Mouse (Mus musculus): ENCODE results near the gene Pgf. TPM values are rescaled to one million over a fixed set of nuclear protein-coding genes. Genes with fewer than 3 reads are reported as not detected.

The Pgf gene
- polyA plus RNA-seq, 1 experiment from 2014 or later: 0.41 TPM

GRCm38 (mm10) chr12:85202191-85202590, 24.6 kb upstream of the Pgf start:
- no peaks in the 10 kb centered on the region for H3K27me3 ChIP-seq
- CTCF ChIA-PET: interaction anchor here (0.6 to 0.9 kb wide), 2 partner anchors 13 to 32 kb away, joined by 3 to 4 read pairs; no protein-coding TSS in a partner anchor
- ATAC-seq (no peak), DNase-seq (ENCODE audit: low read depth, low spot score) (no peak)
- TF ChIP-seq CTCF (IDR thresholded peaks at IDR 0.05): no peak
- in situ Hi-C loops (cut with MboI; ENCODE audit: low pct_unique_long_range_greater_than_20kb): no loop called here
- POLR2A ChIA-PET: interaction anchor here (1.8 kb wide), 1 partner anchor 18 kb away, joined by 6 read pairs; the partner anchor contains the start of gene Eif2b2

DNA sequence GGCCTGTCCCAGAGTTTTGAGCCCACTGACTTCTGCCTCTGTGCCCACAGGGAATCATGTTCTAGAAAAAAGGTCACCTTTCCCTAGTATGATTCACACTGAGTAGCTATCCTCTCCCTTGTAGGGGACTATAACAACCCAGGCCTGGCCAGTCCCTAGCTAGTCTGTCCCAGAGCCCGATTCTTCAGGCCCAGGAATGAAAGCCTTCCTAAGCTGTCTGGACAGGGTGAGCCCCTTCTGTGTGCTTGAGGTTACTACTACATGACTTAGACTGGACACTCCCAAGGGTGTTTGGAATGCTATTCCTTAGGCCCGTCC, 24.2 kb upstream of the Pgf start:
- TF ChIP-seq CTCF (IDR thresholded peaks at IDR 0.05): no peak
- CTCF ChIA-PET: interaction anchor here (0.6 to 0.9 kb wide), 2 partner anchors 13 to 32 kb away, joined by 3 to 4 read pairs; no protein-coding TSS in a partner anchor
- DNase-seq (ENCODE audit: low read depth, low spot score): no peak
- peak; percentile 51 for ATAC-seq
- in situ Hi-C loops (cut with MboI; ENCODE audit: low pct_unique_long_range_greater_than_20kb): no loop called here
- POLR2A ChIA-PET: interaction anchor here (1.8 kb wide), 1 partner anchor 18 kb away, joined by 6 read pairs; the partner anchor contains the start of gene Eif2b2
- H3K27me3 ChIP-seq: no peaks in the 10 kb centered on the region

GRCm38 (mm10) chr12:85200929-85201829, 23.6 kb upstream of the Pgf start:
- no peaks in the 10 kb centered on the region for H3K27me3 ChIP-seq
- no peak for ATAC-seq
- in situ Hi-C loops (cut with MboI; ENCODE audit: low pct_unique_long_range_greater_than_20kb): no loop called here
- CTCF ChIA-PET: interaction anchor here (0.9 kb wide), 1 partner anchor 14 kb away, joined by 4 read pairs; no protein-coding TSS in a partner anchor
- no peak for TF ChIP-seq CTCF (IDR thresholded peaks at IDR 0.05)
- DNase-seq (ENCODE audit: low read depth, low spot score): no peak
- POLR2A ChIA-PET: interaction anchor here (1.8 kb wide), 1 partner anchor 19 kb away, joined by 6 read pairs; the partner anchor contains the start of gene Eif2b2

- DNase-seq (ENCODE audit: low read depth, low spot score): no peak
- in situ Hi-C loops (cut with MboI; ENCODE audit: low pct_unique_long_range_greater_than_20kb): loop anchor here (25.0 kb wide), 1 partner anchor 287 kb away; no protein-coding TSS in a partner anchor
- H3K27me3 ChIP-seq: no peaks in the 10 kb centered on the region
- CTCF ChIA-PET: no interaction called here
- POLR2A ChIA-PET: no interaction called here
- no peak for ATAC-seq
- TF ChIP-seq CTCF (IDR thresholded peaks at IDR 0.05): no peak
Observed at GRCm38 (mm10) chr12:85199954-85200353, 22.4 kb upstream of the Pgf start.

GRCm38 (mm10) chr12:85197936-85198335, 20.3 kb upstream of the Pgf start:
- no peak for DNase-seq (ENCODE audit: low read depth, low spot score)
- no peaks in the 10 kb centered on the region for H3K27me3 ChIP-seq
- CTCF ChIA-PET: no interaction called here
- ATAC-seq: no peak
- in situ Hi-C loops (cut with MboI; ENCODE audit: low pct_unique_long_range_greater_than_20kb): loop anchor here (25.0 kb wide), 1 partner anchor 289 kb away; no protein-coding TSS in a partner anchor
- no peak for TF ChIP-seq CTCF (IDR thresholded peaks at IDR 0.05)
- POLR2A ChIA-PET: no interaction called here

DNA sequence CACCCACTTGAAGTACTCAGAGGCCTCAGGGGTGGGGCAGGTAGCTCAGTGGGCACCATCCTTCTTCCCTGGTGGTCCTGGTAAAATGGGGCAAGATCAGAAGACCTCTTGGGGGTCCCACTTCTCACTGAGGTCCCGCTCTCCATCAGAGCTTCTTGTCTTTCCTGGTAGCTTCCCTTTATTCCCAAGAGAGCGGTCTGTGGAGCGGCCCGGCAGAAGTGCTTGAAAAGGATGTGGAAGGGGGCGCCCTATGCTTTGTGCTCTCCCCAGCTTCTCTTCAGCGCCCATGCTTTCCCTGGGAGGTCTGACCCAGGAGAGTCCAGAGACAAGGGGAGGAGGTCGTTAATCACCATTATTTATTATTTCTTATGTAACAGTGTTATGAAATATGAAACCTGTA, 19.8 kb upstream of the Pgf start:
- ATAC-seq (no peak), DNase-seq (ENCODE audit: low read depth, low spot score) (no peak)
- in situ Hi-C loops (cut with MboI; ENCODE audit: low pct_unique_long_range_greater_than_20kb): loop anchor here (25.0 kb wide), 1 partner anchor 290 kb away; no protein-coding TSS in a partner anchor
- POLR2A ChIA-PET: no interaction called here
- TF ChIP-seq CTCF (IDR thresholded peaks at IDR 0.05): no peak
- no peaks in the 10 kb centered on the region for H3K27me3 ChIP-seq
- CTCF ChIA-PET: no interaction called here

GRCm38 (mm10) chr12:85196191-85196590, 18.6 kb upstream of the Pgf start:
- DNase-seq (ENCODE audit: low read depth, low spot score) (no peak), ATAC-seq (no peak)
- H3K27me3 ChIP-seq: no peaks in the 10 kb centered on the region
- ChIA-PET POLR2A (interaction anchor here (0.7 kb wide), 1 partner anchor 14 kb away, joined by 3 read pairs; no protein-coding TSS in a partner anchor), CTCF (no interaction called here)
- in situ Hi-C loops (cut with MboI; ENCODE audit: low pct_unique_long_range_greater_than_20kb): loop anchor here (25.0 kb wide), 1 partner anchor 291 kb away; no protein-coding TSS in a partner anchor
- no peak for TF ChIP-seq CTCF (IDR thresholded peaks at IDR 0.05)

- no peak for DNase-seq (ENCODE audit: low read depth, low spot score)
- ChIA-PET CTCF (interaction anchor here (1.5 kb wide), 1 partner anchor 534 kb away, joined by 3 read pairs; no protein-coding TSS in a partner anchor), POLR2A (interaction anchor here (0.9 to 1.5 kb wide), 2 partner anchors 9 to 25 kb away, joined by 3 to 4 read pairs; partner anchors contain the start of gene Eif2b2)
- no peaks in the 10 kb centered on the region for H3K27me3 ChIP-seq
- ATAC-seq: no peak
- TF ChIP-seq CTCF (IDR thresholded peaks at IDR 0.05): no peak
- in situ Hi-C loops (cut with MboI; ENCODE audit: low pct_unique_long_range_greater_than_20kb): loop anchor here (25.0 kb wide), 1 partner anchor 292 kb away; no protein-coding TSS in a partner anchor
Observed at GRCm38 (mm10) chr12:85195086-85195485, 17.5 kb upstream of the Pgf start.

DNA sequence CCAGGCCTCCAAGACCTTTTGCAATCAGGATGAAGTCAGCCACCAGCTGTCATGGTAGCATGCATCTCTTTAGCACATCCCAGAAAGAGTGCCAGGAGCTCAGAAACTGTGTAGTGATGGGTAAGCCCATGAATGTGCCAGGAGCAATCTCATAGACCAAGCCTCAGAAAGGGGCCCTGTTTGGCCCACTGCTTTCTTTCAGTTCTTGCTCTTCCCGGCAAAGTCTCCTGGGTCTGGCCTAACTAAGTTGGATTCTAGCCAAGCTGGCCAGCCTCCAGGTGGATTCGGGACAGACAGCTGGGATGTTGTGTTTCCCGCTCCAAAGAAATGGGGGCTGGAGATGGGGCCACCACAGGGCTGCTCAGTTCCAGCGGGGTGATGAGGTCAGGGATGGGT, 17.0 kb upstream of the Pgf start:
- ChIA-PET POLR2A (interaction anchor here (1.5 kb wide), 1 partner anchor 25 kb away, joined by 4 read pairs; the partner anchor contains the start of gene Eif2b2), CTCF (interaction anchor here (1.5 kb wide), 1 partner anchor 535 kb away, joined by 3 read pairs; no protein-coding TSS in a partner anchor)
- no peak for ATAC-seq
- DNase-seq (ENCODE audit: low read depth, low spot score): no peak
- no peak for TF ChIP-seq CTCF (IDR thresholded peaks at IDR 0.05)
- H3K27me3 ChIP-seq: no peaks in the 10 kb centered on the region
- in situ Hi-C loops (cut with MboI; ENCODE audit: low pct_unique_long_range_greater_than_20kb): loop anchor here (25.0 kb wide), 1 partner anchor 293 kb away; no protein-coding TSS in a partner anchor

GRCm38 (mm10) chr12:85193923-85194622, 16.5 kb upstream of the Pgf start:
- CTCF ChIA-PET: interaction anchor here (1.5 to 1.6 kb wide), 2 partner anchors 24 to 535 kb away, joined by 3 to 6 read pairs; no protein-coding TSS in a partner anchor
- no peak for TF ChIP-seq CTCF (IDR thresholded peaks at IDR 0.05)
- DNase-seq (ENCODE audit: low read depth, low spot score) (no peak), ATAC-seq (peak; percentile 33)
- H3K27me3 ChIP-seq: no peaks in the 10 kb centered on the region
- POLR2A ChIA-PET: interaction anchor here (0.5 to 1.5 kb wide), 2 partner anchors 26 to 93 kb away, joined by 4 read pairs; partner anchors contain the start of gene Eif2b2
- in situ Hi-C loops (cut with MboI; ENCODE audit: low pct_unique_long_range_greater_than_20kb): loop anchor here (25.0 kb wide), 1 partner anchor 293 kb away; no protein-coding TSS in a partner anchor
